Mouse (Mus musculus): ENCODE data around the gene Ephb3.

Gene Ephb3

GRCm38 (mm10) chr16:21208001-21208565 lies 3.5 kb downstream of the Ephb3 start:
- no peak for DNase-seq

GRCm38 (mm10) chr16:21209290-21209689 lies 4.7 kb downstream of the Ephb3 start:
- no peak for DNase-seq

GRCm38 (mm10) chr16:21210204-21210603 lies 5.6 kb downstream of the Ephb3 start:
- DNase-seq: no peak

GRCm38 (mm10) chr16:21210667-21211338 lies 6.2 kb downstream of the Ephb3 start:
- peak; percentile 90 for DNase-seq

GRCm38 (mm10) chr16:21211501-21211900 lies 6.9 kb downstream of the Ephb3 start:
- no peak for DNase-seq

- DNase-seq: no peak
These were observed 7.8 kb downstream of the Ephb3 start for GRCm38 (mm10) chr16:21212369-21212768.

GRCm38 (mm10) chr16:21213939-21214338 lies 9.4 kb downstream of the Ephb3 start:
- DNase-seq: no peak

- no peak for DNase-seq
These were observed 10.2 kb downstream of the Ephb3 start for GRCm38 (mm10) chr16:21214803-21215202.

GRCm38 (mm10) chr16:21216047-21216446 lies 11.5 kb downstream of the Ephb3 start:
- no peak for DNase-seq

GRCm38 (mm10) chr16:21217233-21217632 lies 12.7 kb downstream of the Ephb3 start:
- DNase-seq: no peak

- no peak for DNase-seq
These were observed 15.1 kb downstream of the Ephb3 start for GRCm38 (mm10) chr16:21219656-21220055.

GRCm38 (mm10) chr16:21223038-21223437 lies 18.5 kb downstream of the Ephb3 start:
- DNase-seq: no peak

- DNase-seq: no peak
These were observed 20.2 kb downstream of the Ephb3 start for GRCm38 (mm10) chr16:21224648-21225240.

GRCm38 (mm10) chr16:21226629-21227028 lies 22.1 kb downstream of the Ephb3 start:
- no peak for DNase-seq

GRCm38 (mm10) chr16:21235135-21235534 lies 30.6 kb downstream of the Ephb3 start:
- no peak for DNase-seq

- DNase-seq: peak; percentile 25
These were observed 34.2 kb downstream of the Ephb3 start for GRCm38 (mm10) chr16:21238722-21239121.

GRCm38 (mm10) chr16:21240547-21240946 lies 36.0 kb downstream of the Ephb3 start:
- DNase-seq: no peak

GRCm38 (mm10) chr16:21241030-21241429 lies 36.5 kb downstream of the Ephb3 start:
- no peak for DNase-seq

GRCm38 (mm10) chr16:21242946-21243345 lies 38.4 kb downstream of the Ephb3 start:
- DNase-seq: no peak

- DNase-seq: no peak
These were observed 40.2 kb downstream of the Ephb3 start for GRCm38 (mm10) chr16:21244803-21245202.

GRCm38 (mm10) chr16:21245387-21245786 lies 40.8 kb downstream of the Ephb3 start:
- no peak for DNase-seq

GRCm38 (mm10) chr16:21245931-21246390 lies 41.4 kb downstream of the Ephb3 start:
- peak; percentile 84 for DNase-seq

- DNase-seq: peak; percentile 25
These were observed 42.0 kb downstream of the Ephb3 start for GRCm38 (mm10) chr16:21246391-21247036.

- no peak for DNase-seq
These were observed 42.5 kb downstream of the Ephb3 start for GRCm38 (mm10) chr16:21247037-21247432.
